Mouse (Mus musculus): Measurements from ENCODE around the gene Znrf1.

DNA sequence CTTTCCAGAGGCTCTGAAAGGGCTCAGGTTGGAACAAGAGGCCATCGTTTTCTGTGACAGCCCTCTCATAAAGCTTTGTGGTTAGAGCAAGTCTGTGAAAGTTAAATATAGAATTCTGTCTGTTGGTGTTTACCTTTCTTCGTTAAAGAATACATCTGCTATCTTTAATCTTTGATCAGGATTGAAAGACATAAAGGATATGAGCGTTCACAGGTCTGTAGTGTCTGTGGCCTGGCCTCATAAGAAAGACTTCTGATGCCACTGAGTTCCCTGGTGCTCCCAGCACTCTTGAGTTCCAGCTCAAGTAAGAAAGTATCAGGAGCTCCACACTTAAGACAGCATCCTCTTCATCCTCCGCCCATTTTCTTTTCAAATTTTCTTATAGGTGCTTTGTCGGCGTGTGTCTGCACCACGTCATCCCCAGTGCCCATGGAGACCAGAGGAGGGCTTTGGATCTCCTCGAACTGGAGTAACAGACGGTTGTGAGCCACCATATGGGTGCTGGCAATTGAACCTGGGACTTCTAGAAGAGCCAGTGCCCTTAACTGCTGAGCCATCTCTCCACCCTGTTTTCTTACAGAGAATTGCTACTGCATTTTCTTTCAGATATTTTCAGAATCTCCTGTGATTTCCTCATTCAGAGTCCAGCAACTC lies 42.1 kb downstream of the Znrf1 start:
- TF ChIP-seq CTCF (IDR thresholded peaks at IDR 0.05; ENCODE audit: borderline replicate concordance, insufficient read depth, low read depth, low read length) = no peak
- no peak for TF ChIP-seq POLR2A (IDR thresholded peaks at IDR 0.05; ENCODE audit: borderline replicate concordance, insufficient read depth, low read length)
